Mouse (Mus musculus) testis, adult 2 months (tissue): ENCODE data around the gene Zfp36. TPM values are rescaled to one million over a fixed set of nuclear protein-coding genes. Genes with fewer than 3 reads are reported as not detected.

Source experiments
- H3K27ac ChIP-seq: fragments of 200-500 bp; 2 replicates; pipeline ENCODE4 v1.5.1; 2012; ENCODE audit warnings: low read depth, low read length; ENCODE audit not compliant: control insufficient read depth, insufficient read depth
- H3K27me3 ChIP-seq: fragments of 200-500 bp; 2 replicates; pipeline ENCODE4 v1.6.1; 2012; ENCODE audit warnings: mild to moderate bottlenecking, low read length, moderate library complexity; ENCODE audit not compliant: control insufficient read depth, insufficient read depth
- H3K36me3 ChIP-seq: fragments of 200-500 bp; 2 replicates; pipeline ENCODE4 v1.6.1; 2012; ENCODE audit warnings: mild to moderate bottlenecking, low read length; ENCODE audit not compliant: control insufficient read depth, insufficient read depth
- H3K4me1 ChIP-seq: fragments of 200-500 bp; 2 replicates; pipeline ENCODE4 v1.6.1; 2012; ENCODE audit warnings: low read length; ENCODE audit not compliant: control insufficient read depth, insufficient read depth
- H3K4me3 ChIP-seq: fragments of 200-500 bp; 2 replicates; pipeline ENCODE4 v1.5.1; 2012; ENCODE audit warnings: low read depth, mild to moderate bottlenecking, low read length, moderate library complexity, mixed read lengths; ENCODE audit not compliant: control insufficient read depth
- CTCF ChIP-seq: fragments of 200-500 bp; IDR thresholded peaks from 2 replicates; pipeline ENCODE4 v1.5.1; 2012; ENCODE audit warnings: low read depth, mild to moderate bottlenecking, inconsistent platforms, low read length, moderate library complexity; ENCODE audit not compliant: control insufficient read depth, insufficient read depth, insufficient replicate concordance
- POLR2A ChIP-seq: fragments of 200-500 bp; IDR thresholded peaks from 2 replicates; pipeline ENCODE4 v1.6.1; 2012; ENCODE audit warnings: low read depth, mild to moderate bottlenecking, inconsistent platforms, low read length, moderate library complexity; ENCODE audit not compliant: control insufficient read depth
- polyA plus RNA-seq: library from polyadenylated mRNA; depleted of rRNA; stranded (reverse); fragments of >200 nt; gene quantifications from 2 replicates; pipeline ENCODE4 v1.2.3, GENCODE M21; 2012; rRNA removed

The Zfp36 gene
- polyA plus RNA-seq, 1 experiment: 3.8 TPM

GRCm38 (mm10) chr7:28334534-28334933, 45.5 kb downstream of the Zfp36 start:
- H3K27me3 ChIP-seq: no peaks in the 10 kb centered on the region
- TF ChIP-seq CTCF: no peak
- TF ChIP-seq POLR2A: no peak
- H3K36me3 ChIP-seq: peaks cover 3% of the 10 kb centered on the region
- H3K4me3 ChIP-seq: no peak overlapping the region
- no peak overlapping the region for H3K27ac ChIP-seq
- peaks cover 1% of the 10 kb centered on the region for H3K4me1 ChIP-seq

- Histone ChIP-seq H3K27me3 (no peaks in the 10 kb centered on the region), H3K27ac (no peak overlapping the region), H3K4me1 (no peaks in the 10 kb centered on the region), H3K4me3 (no peak overlapping the region), H3K36me3 (peaks cover 8% of the 10 kb centered on the region)
- TF ChIP-seq POLR2A: no peak
- no peak for TF ChIP-seq CTCF
Measured at GRCm38 (mm10) chr7:28328260-28328659, 51.8 kb downstream of the Zfp36 start.

Other genes starting within 250 kb of the Zfp36 start
- gene Fbl, start 210.5 kb downstream of the Zfp36 start, polyA plus RNA-seq: 41.3 and 50.0 TPM in 2 replicates
- 462 and 482 TPM in 2 replicates for gene Dyrk1b, start 200.8 kb downstream of the Zfp36 start, polyA plus RNA-seq
- gene Eid2, start 112.4 kb downstream of the Zfp36 start, polyA plus RNA-seq: 6.0 and 6.1 TPM in 2 replicates
- gene Eid2b, start 102.5 kb downstream of the Zfp36 start, polyA plus RNA-seq: 13.9 and 19.5 TPM in 2 replicates
- 408 and 454 TPM in 2 replicates for gene Selenov, start 89.1 kb downstream of the Zfp36 start, polyA plus RNA-seq
- gene Dll3, start 78.0 kb downstream of the Zfp36 start, polyA plus RNA-seq: 24.9 and 31.9 TPM in 2 replicates
- gene Timm50, start 68.2 kb downstream of the Zfp36 start, polyA plus RNA-seq: 25.6 and 27.6 TPM in 2 replicates
- 126 and 127 TPM in 2 replicates for gene Supt5, start 41.5 kb downstream of the Zfp36 start, polyA plus RNA-seq
- 227 and 277 TPM in 2 replicates for gene Rps16, start 29.6 kb downstream of the Zfp36 start, polyA plus RNA-seq
- gene Plekhg2, start 7.7 kb downstream of the Zfp36 start, polyA plus RNA-seq: 14.7 and 20.1 TPM in 2 replicates
- gene Med29, start 12.5 kb upstream of the Zfp36 start, polyA plus RNA-seq: 129 and 135 TPM in 2 replicates
- 84.1 and 97.0 TPM in 2 replicates for gene Paf1, start 12.7 kb upstream of the Zfp36 start, polyA plus RNA-seq
- gene Gmfg, start 57.2 kb upstream of the Zfp36 start, polyA plus RNA-seq: 7.8 and 8.8 TPM in 2 replicates
- gene Lrfn1, start 71.7 kb upstream of the Zfp36 start, polyA plus RNA-seq: 1.1 TPM in 2 replicates
- not detected in 2 replicates for gene Ifnl2, start 130.2 kb upstream of the Zfp36 start, polyA plus RNA-seq
- not detected in 2 replicates for gene Ifnl3, start 142.6 kb upstream of the Zfp36 start, polyA plus RNA-seq
- 0.24 and 0.31 TPM in 2 replicates for gene Sycn, start 160.6 kb upstream of the Zfp36 start, polyA plus RNA-seq
- gene Nccrp1, start 167.0 kb upstream of the Zfp36 start, polyA plus RNA-seq: 0.62 and 0.70 TPM in 2 replicates
- gene Samd4b, start 217.9 kb upstream of the Zfp36 start, polyA plus RNA-seq: 234 and 246 TPM in 2 replicates
- gene Pak4, start 217.9 kb upstream of the Zfp36 start, polyA plus RNA-seq: 21.5 and 23.6 TPM in 2 replicates